Mouse (Mus musculus) lung, postnatal 0 days (tissue): ENCODE measurements at regions not wholly inside any gene's neighbourhood (a gene's known extent, or its start where the extent isn't known, plus 50 kb on each side); places are given as distances from the start of the nearest gene placed in this dataset.

ENCODE experiments used
- CTCF ChIP-seq: IDR thresholded peaks from 2 replicates; pipeline ENCODE4 v1.5.1; 2016; ENCODE audit warnings: antibody characterized with exemption, mild to moderate bottlenecking
- EP300 ChIP-seq: IDR thresholded peaks from 2 replicates; pipeline ENCODE4 v1.6.1; 2016; ENCODE audit warnings: antibody characterized with exemption, mild to moderate bottlenecking, control low read depth

DNA sequence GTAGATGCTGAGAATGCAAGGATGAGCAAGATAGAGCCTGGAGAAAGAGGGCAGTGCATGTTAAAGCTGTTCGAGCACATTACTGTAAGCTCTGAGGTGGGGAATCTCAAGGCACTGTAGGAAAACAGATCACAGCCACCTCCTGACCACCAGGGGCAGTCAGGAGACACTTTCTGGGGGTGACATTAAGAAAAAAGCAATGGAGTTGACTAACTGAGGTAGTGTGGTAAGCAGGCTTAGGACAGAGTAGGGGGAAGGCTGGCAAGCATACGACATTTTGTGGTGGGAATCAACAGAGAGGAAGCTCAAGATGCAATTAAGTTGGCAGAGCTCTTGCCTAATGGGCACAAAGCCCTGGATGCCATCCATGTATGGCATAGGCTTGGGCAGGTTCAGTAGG is 172.9 kb upstream of the Ercc4 start:
- no peak for TF ChIP-seq EP300
- TF ChIP-seq CTCF, result peak; percentile 40
